Mouse (Mus musculus) CH12.LX (cell line): ENCODE data around the gene Klhl26. TPM values are rescaled to one million over a fixed set of nuclear protein-coding genes. Genes with fewer than 3 reads are reported as not detected.
"Not testable (repeated sequence)": the region's sequence is repeated elsewhere in the genome, so short reads cannot be mapped to it uniquely, and the experiment has no call there.

Source experiments
- DNase-seq: peaks from one replicate; pipeline ENCODE4 v3.0.0-alpha.2; 2013; ENCODE audit errors: extremely low read depth
- H3K27ac ChIP-seq: 2 replicates; pipeline ENCODE4 v1.5.1; 2012; ENCODE audit warnings: low read depth, mild to moderate bottlenecking, control low read depth, moderate library complexity; ENCODE audit not compliant: insufficient read depth
- H3K27me3 ChIP-seq: replicated peaks from 2 replicates; pipeline ENCODE3; 2012; ENCODE audit warnings: inconsistent platforms
- H3K36me3 ChIP-seq, 2 experiments: replicated peaks in 1 of 2; 2 replicates each; pipeline versions ENCODE3 to v1.6.1; 2012; ENCODE audit warnings: inconsistent platforms in 1 of 2, low read length in 1 of 2, mild to moderate bottlenecking in 1 of 2, mixed read lengths in 1 of 2, moderate library complexity in 1 of 2; ENCODE audit not compliant: control insufficient read depth in 1 of 2, insufficient read depth in 1 of 2
- H3K4me1 ChIP-seq, 2 experiments: 2 replicates each; pipeline ENCODE4 v1.6.1; 2012; ENCODE audit warnings: inconsistent platforms in 1 of 2, moderate library complexity in 1 of 2; ENCODE audit not compliant: insufficient read depth in 2 of 2, control insufficient read depth in 1 of 2
- H3K4me2 ChIP-seq: 2 replicates; pipeline ENCODE4 v1.6.1; 2012; ENCODE audit warnings: low read depth, mild to moderate bottlenecking, control low read depth; ENCODE audit not compliant: poor library complexity, insufficient read depth, severe bottlenecking
- H3K4me3 ChIP-seq, 3 experiments: fragments of 150-350 bp in 1 of 3; sonication (generic) in 1 of 3; replicated peaks in 1 of 3; 2 replicates each; pipeline versions ENCODE3 to v1.5.1; 2011 to 2012; ENCODE audit warnings: low read depth in 2 of 3, low read length in 2 of 3, mild to moderate bottlenecking in 2 of 3, moderate library complexity in 2 of 3, control low read depth in 1 of 3, improper control_type of control experiment in 1 of 3, inconsistent platforms in 1 of 3, mixed read lengths in 1 of 3; ENCODE audit not compliant: poor library complexity in 1 of 3
- H3K79me2 ChIP-seq: replicated peaks from 2 replicates; pipeline ENCODE4 v1.6.1; 2012; ENCODE audit warnings: mild to moderate bottlenecking, moderate library complexity; ENCODE audit not compliant: control insufficient read depth, poor library complexity, insufficient read depth, severe bottlenecking; ENCODE audit errors: extremely low read depth
- H3K9ac ChIP-seq: 2 replicates; pipeline ENCODE4 v1.6.1; 2012; ENCODE audit warnings: low read depth, mild to moderate bottlenecking, control low read depth, moderate library complexity; ENCODE audit not compliant: insufficient read depth
- H3K9me3 ChIP-seq: replicated peaks from 2 replicates; pipeline ENCODE3; 2012; ENCODE audit warnings: low read length, inconsistent platforms, mixed read lengths
- BHLHE40 ChIP-seq: IDR thresholded peaks from 2 replicates; pipeline ENCODE4 v1.6.1; 2011; ENCODE audit warnings: mild to moderate bottlenecking, low read depth, low read length, improper control_type of control experiment
- CHD1 ChIP-seq: IDR thresholded peaks from 2 replicates; pipeline ENCODE4 v1.6.1; 2012; ENCODE audit warnings: low read depth, low read length, improper control_type of control experiment, inconsistent platforms
- CHD2 ChIP-seq: IDR thresholded peaks from 2 replicates; pipeline ENCODE4 v1.6.1; 2011; ENCODE audit warnings: low read length, improper control_type of control experiment
- CTCF ChIP-seq, 2 experiments: IDR thresholded peaks in 1 of 2; conservative IDR thresholded peaks in 1 of 2; 2 replicates each; pipeline ENCODE4 v1.5.1; 2011 to 2012; ENCODE audit warnings: low read depth in 2 of 2, low read length in 2 of 2, improper control_type of control experiment in 1 of 2, inconsistent platforms in 1 of 2, mild to moderate bottlenecking in 1 of 2, moderate library complexity in 1 of 2
- E2F4 ChIP-seq: IDR thresholded peaks from 2 replicates; pipeline ENCODE4 v1.6.1; 2011; ENCODE audit warnings: low read depth, low read length, improper control_type of control experiment; ENCODE audit not compliant: insufficient replicate concordance
- ELF1 ChIP-seq: IDR thresholded peaks from 2 replicates; pipeline ENCODE4 v1.6.1; 2014; ENCODE audit warnings: low read depth, mild to moderate bottlenecking, inconsistent platforms, low read length, improper control_type of control experiment
- EP300 ChIP-seq: IDR thresholded peaks from 2 replicates; pipeline ENCODE4 v1.6.1; 2011; ENCODE audit warnings: low read length, improper control_type of control experiment
- ETS1 ChIP-seq: conservative IDR thresholded peaks from 2 replicates; pipeline ENCODE4 v1.6.1; 2012; ENCODE audit warnings: low read depth, mild to moderate bottlenecking, inconsistent platforms, low read length, improper control_type of control experiment, moderate library complexity
- GABPA ChIP-seq: IDR thresholded peaks from 2 replicates; pipeline ENCODE4 v1.6.1; 2012; ENCODE audit warnings: low read depth, low read length, improper control_type of control experiment, inconsistent platforms; ENCODE audit not compliant: insufficient replicate concordance
- HCFC1 ChIP-seq: IDR thresholded peaks from 2 replicates; pipeline ENCODE4 v1.6.1; 2012; ENCODE audit warnings: low read depth, mild to moderate bottlenecking, inconsistent platforms, low read length, improper control_type of control experiment
- JUN ChIP-seq: IDR thresholded peaks from 2 replicates; pipeline ENCODE4 v1.6.1; 2011; ENCODE audit warnings: low read depth, mild to moderate bottlenecking, low read length, improper control_type of control experiment, moderate library complexity; ENCODE audit not compliant: insufficient read depth
- JUND ChIP-seq: conservative IDR thresholded peaks from 2 replicates; pipeline ENCODE4 v1.6.1; 2011; ENCODE audit warnings: low read depth, low read length, improper control_type of control experiment
- KAT2A ChIP-seq: IDR thresholded peaks from 2 replicates; pipeline ENCODE4 v1.6.1; 2012; ENCODE audit warnings: low read length, improper control_type of control experiment, inconsistent platforms; ENCODE audit not compliant: insufficient replicate concordance
- MAFK ChIP-seq: IDR thresholded peaks from 2 replicates; pipeline ENCODE4 v1.6.1; 2011; ENCODE audit warnings: low read length, improper control_type of control experiment; ENCODE audit not compliant: insufficient replicate concordance
- MAX ChIP-seq: IDR thresholded peaks from 2 replicates; pipeline ENCODE4 v1.6.1; 2011; ENCODE audit warnings: low read length, improper control_type of control experiment
- MAZ ChIP-seq: IDR thresholded peaks from 2 replicates; pipeline ENCODE4 v1.6.1; 2012; ENCODE audit warnings: low read depth, mild to moderate bottlenecking, inconsistent platforms, low read length, improper control_type of control experiment, moderate library complexity
- MEF2A ChIP-seq: IDR thresholded peaks from 2 replicates; pipeline ENCODE4 v1.6.1; 2014; ENCODE audit warnings: low read depth, mild to moderate bottlenecking, inconsistent platforms, low read length, improper control_type of control experiment, borderline replicate concordance
- MXI1 ChIP-seq: IDR thresholded peaks from 2 replicates; pipeline ENCODE4 v1.6.1; 2011; ENCODE audit warnings: mild to moderate bottlenecking, low read depth, low read length, improper control_type of control experiment
- MYC ChIP-seq: IDR thresholded peaks from 2 replicates; pipeline ENCODE4 v1.6.1; 2011; ENCODE audit warnings: low read depth, mild to moderate bottlenecking, improper control_type of control experiment, low read length
- NELFE ChIP-seq: IDR thresholded peaks from 2 replicates; pipeline ENCODE4 v1.6.1; 2011; ENCODE audit warnings: low read depth, low read length, improper control_type of control experiment
- POLR2A ChIP-seq: IDR thresholded peaks from 2 replicates; pipeline ENCODE4 v1.6.1; 2011; ENCODE audit warnings: low read depth, mild to moderate bottlenecking, improper control_type of control experiment, low read length
- POLR2AphosphoS2 ChIP-seq: IDR thresholded peaks from 2 replicates; pipeline ENCODE4 v1.6.1; 2011; ENCODE audit warnings: low read depth, low read length, improper control_type of control experiment
- RAD21 ChIP-seq: IDR thresholded peaks from 2 replicates; pipeline ENCODE4 v1.6.1; 2011; ENCODE audit warnings: low read depth, mild to moderate bottlenecking, low read length, improper control_type of control experiment, moderate library complexity
- RCOR1 ChIP-seq: conservative IDR thresholded peaks from 2 replicates; pipeline ENCODE4 v1.6.1; 2012; ENCODE audit warnings: low read depth, mild to moderate bottlenecking, inconsistent platforms, low read length, improper control_type of control experiment
- SIN3A ChIP-seq: IDR thresholded peaks from 2 replicates; pipeline ENCODE4 v1.6.1; 2012; ENCODE audit warnings: low read length, improper control_type of control experiment, inconsistent platforms
- TBP ChIP-seq: conservative IDR thresholded peaks from 2 replicates; pipeline ENCODE4 v1.6.1; 2011; ENCODE audit warnings: low read depth, low read length, improper control_type of control experiment
- TCF12 ChIP-seq: IDR thresholded peaks from 2 replicates; pipeline ENCODE4 v1.6.1; 2014; ENCODE audit warnings: low read depth, mild to moderate bottlenecking, inconsistent platforms, low read length, improper control_type of control experiment
- UBTF ChIP-seq: IDR thresholded peaks from 2 replicates; pipeline ENCODE4 v1.6.1; 2012; ENCODE audit warnings: low read depth, mild to moderate bottlenecking, inconsistent platforms, low read length, improper control_type of control experiment, moderate library complexity
- USF1 ChIP-seq: IDR thresholded peaks from 2 replicates; pipeline ENCODE4 v1.6.1; 2014; ENCODE audit warnings: low read depth, mild to moderate bottlenecking, inconsistent platforms, low read length, improper control_type of control experiment
- ZMIZ1 ChIP-seq: IDR thresholded peaks from 2 replicates; pipeline ENCODE4 v1.6.1; 2012; ENCODE audit warnings: low read depth, mild to moderate bottlenecking, inconsistent platforms, low read length, improper control_type of control experiment
- ZNF384 ChIP-seq: IDR thresholded peaks from 2 replicates; pipeline ENCODE4 v1.6.1; 2012; ENCODE audit warnings: low read depth, low read length, improper control_type of control experiment, inconsistent platforms
- dilution Hi-C: fragments of 300-500 bp; cut with MboI; formaldehyde crosslinking; loops from 2 replicates; pipeline ENCODE4 v1.14.3; 2020; ENCODE audit warnings: low sequenced_read_pairs; ENCODE audit not compliant: extremely low pct_unique_long_range_greater_than_20kb, extremely low pct_ligation_motif_present
- in situ Hi-C: fragments of 300-500 bp; cut with MboI; formaldehyde crosslinking; loops from 3 replicates; pipeline ENCODE4 v1.14.3; 2019; ENCODE audit warnings: low sequenced_read_pairs, low pct_ligation_motif_present, low pct_unique_long_range_greater_than_20kb, mixed read lengths
- polyA plus RNA-seq: library from polyadenylated mRNA; unstranded; fragments of >175 nt; gene quantifications from 2 replicates; pipeline ENCODE4 v1.2.1, GENCODE M21; 2012; ENCODE audit warnings: low read depth; ENCODE audit not compliant: insufficient read length
- total RNA-seq, 2 experiments: library from RNA; depleted of rRNA; stranded (reverse); fragments of 300-350 nt in 1 of 2; fragments of >200 nt in 1 of 2; gene quantifications; 2 replicates each; pipeline ENCODE4 v1.2.3; 2012 to 2014

Klhl26 gene
- total and polyA plus RNA-seq, 3 experiments: 4.7 to 15.6 (median 6.0) TPM

GRCm38 (mm10) chr8:70511174-70511573 is 34.4 kb upstream of the Klhl26 start:
- H3K4me1 ChIP-seq: peaks cover 24 to 49% of the 10 kb centered on the region in 2 experiments
- dilution Hi-C loops, H3K27me3 ChIP-seq, DNase-seq, in situ Hi-C loops, H3K9me3 ChIP-seq: not testable (repeated sequence)
- TF ChIP-seq POLR2A: peak; percentile 23; the same call in 1 of the 2 replicates
- TF ChIP-seq SIN3A: 0 out of 2 replicates have a peak, but pooled peaks have one; percentile 32
- TF ChIP-seq BHLHE40: peak; percentile 72
- H3K9ac ChIP-seq: peak overlapping the region; percentile 94
- peak overlapping the region; percentile 57 for H3K4me2 ChIP-seq
- 0 out of 2 replicates have a peak overlapping the region, but pooled peaks have one; percentile 88 for H3K27ac ChIP-seq
- peaks cover 46% of the 10 kb centered on the region for H3K79me2 ChIP-seq
- peak overlapping the region; percentile 83 to 98 (median 87) for H3K4me3 ChIP-seq
- peaks cover 47 to 61% of the 10 kb centered on the region in 2 experiments for H3K36me3 ChIP-seq

DNA sequence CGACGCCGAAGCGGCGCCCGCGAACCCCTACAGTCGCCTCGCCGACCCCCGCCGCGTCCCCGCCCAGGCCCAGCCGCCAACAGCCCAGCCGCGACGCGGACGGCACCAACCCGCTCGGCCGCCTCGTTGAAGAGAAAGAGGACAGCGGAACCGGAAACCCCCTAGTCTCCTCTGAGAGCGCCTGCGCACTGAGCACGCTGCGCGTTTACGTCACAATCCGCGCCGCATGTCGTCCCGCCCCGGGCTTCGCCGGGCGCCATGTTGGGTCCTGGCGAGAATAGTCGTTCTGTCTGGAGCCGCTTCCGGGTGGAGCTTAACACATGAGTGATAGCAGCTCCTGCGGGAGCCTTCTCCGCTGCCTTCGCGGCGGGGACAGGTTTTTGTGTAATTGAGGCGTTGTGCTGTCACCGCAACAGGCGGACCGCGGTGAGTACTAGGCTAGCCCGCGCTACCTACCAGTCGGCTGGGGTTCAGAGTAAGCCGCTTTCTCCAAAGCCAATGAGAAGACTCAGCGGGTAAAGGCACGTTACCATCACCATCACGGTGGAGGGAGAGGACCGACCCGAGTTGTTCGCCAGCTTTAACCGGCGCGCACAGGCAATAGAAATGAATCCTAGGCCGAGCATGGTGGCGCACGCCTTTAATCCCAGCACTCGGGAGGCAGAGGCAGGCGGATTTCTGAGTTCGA is 33.6 kb upstream of the Klhl26 start, which contains the start of gene Uba52:
Gene Uba52 (minus strand): TSS at position 574 of the 688 bp plus-strand sequence.
- in situ Hi-C loops: no loop called here
- H3K4me1 ChIP-seq: peaks cover 29 to 53% of the 10 kb centered on the region in 2 experiments
- TF ChIP-seq ELF1 (peak; percentile 96), CTCF (conservative IDR thresholded peaks at IDR 0.05 in 1 of 2, IDR thresholded peaks at IDR 0.05 in 1 of 2; ENCODE audit: low read depth in 2 of 2, low read length in 2 of 2) (no peak), CHD2 (no peak), TCF12 (peak; percentile 94), UBTF (no peak), BHLHE40 (no peak; the same call in 1 of the 2 replicates), ZNF384 (no peak), EP300 (no peak), MEF2A (0 out of 2 replicates have a peak, but pooled peaks have one; percentile 51), E2F4 (peak; percentile 86; the same call in 1 of the 2 replicates), MXI1 (peak; percentile 87), ZMIZ1 (peak; percentile 98), RCOR1 (peak; percentile 72; the same call in 1 of the 2 replicates), USF1 (no peak), POLR2AphosphoS2 (peak; percentile 91), MAFK (no peak), MYC (peak; percentile 98), RAD21 (no peak), KAT2A (peak; percentile 92), ETS1 (no peak; the same call in 1 of the 2 replicates), HCFC1 (peak; percentile 92), SIN3A (peak; percentile 90), NELFE (peak; percentile 99), MAZ (peak; percentile 100), TBP (peak; percentile 90), GABPA (peak; percentile 34; the same call in 1 of the 2 replicates), JUN (no peak), JUND (no peak), MAX (peak; percentile 95), CHD1 (peak; percentile 31; the same call in 1 of the 2 replicates)

More for the DNA sequence above, 33.6 kb upstream of the Klhl26 start, which contains the start of gene Uba52:
- Histone ChIP-seq H3K4me3 (peak within 1 kb of the TSS; percentile 83 to 98 (median 87)), H3K79me2 (peaks cover 46% of the 10 kb centered on the region), H3K27me3 (no peaks in the 10 kb centered on the region), H3K27ac (peak within 1 kb of the TSS; percentile 88), H3K36me3 (peaks cover 42 to 55% of the 10 kb centered on the region in 2 experiments), H3K9ac (peak within 1 kb of the TSS; percentile 94), H3K4me2 (peak within 1 kb of the TSS; percentile 92), H3K9me3 (no peaks in the 10 kb centered on the region)
- dilution Hi-C loops: no loop called here
- DNase-seq: peak; percentile 96
